Mouse (Mus musculus): ENCODE measurements around the gene Lyz1.
"Not testable (repeated sequence)": the region's sequence is repeated elsewhere in the genome, so short reads cannot be mapped to it uniquely, and the experiment has no call there.

Gene Lyz1

DNA sequence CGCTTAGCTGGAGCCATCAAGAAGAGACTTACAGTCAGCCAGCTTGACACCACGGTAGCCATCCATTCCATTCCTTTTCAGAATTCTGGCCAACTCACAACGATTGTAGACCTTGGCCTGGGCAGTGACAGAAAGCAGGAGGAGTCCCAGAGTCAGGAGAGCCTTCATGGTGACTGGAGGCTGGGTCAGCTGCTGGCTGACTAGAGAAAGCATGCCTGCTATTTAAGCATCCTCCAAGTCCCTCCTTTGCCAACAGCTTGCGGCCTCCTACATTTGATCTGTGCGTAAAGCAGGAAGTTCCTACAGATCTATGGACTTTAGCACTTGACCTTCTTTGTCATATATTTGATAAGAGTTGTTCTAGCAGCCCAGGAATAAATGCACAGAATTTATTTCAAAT is at the start of gene Lyz1:
TSS of gene Lyz1 (minus strand) at position 198 of the 400 bp plus-strand sequence.
- DNase-seq (ENCODE audit: low spot score) = no peak

DNA sequence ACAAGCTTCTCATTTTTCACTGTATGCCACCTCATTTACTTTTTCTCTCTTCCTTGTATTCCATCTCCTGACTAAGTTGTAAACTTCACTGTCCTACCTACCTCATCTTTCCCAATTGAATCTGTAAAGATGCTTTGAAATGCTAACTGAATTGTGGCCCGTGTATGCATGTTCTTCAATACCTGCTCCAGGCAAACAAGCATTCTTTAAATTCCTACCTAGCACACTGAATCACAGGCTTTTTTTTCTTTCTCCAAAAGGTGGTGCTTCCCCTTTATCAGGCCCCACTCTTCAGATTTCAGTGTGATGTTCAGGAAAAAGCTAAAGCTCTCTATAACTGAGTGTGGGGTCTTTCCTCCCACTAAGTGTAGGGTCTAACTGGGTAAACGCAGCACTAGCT is 49.7 kb upstream of the Lyz1 start:
- no peak for DNase-seq (ENCODE audit: low spot score)

DNA sequence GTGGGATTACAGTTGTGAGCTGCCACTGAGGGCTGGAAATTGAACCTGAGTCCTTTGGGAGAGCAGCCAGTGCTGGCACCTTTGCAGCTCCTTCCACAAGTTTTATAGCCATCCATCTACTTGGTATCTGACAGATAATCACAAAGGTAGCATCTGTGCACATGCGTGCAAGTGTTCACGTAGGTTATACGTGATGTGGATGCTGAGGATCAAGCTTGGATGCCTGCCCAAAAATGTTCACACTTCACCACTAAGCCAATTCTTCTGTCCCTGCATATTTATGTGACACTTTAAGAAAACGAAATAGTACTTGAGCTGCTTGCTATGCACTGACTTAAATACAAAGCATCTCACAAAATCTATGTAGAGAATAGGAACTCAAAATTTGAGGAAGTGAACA is 48.4 kb upstream of the Lyz1 start:
- DNase-seq (ENCODE audit: low spot score) = no peak

DNA sequence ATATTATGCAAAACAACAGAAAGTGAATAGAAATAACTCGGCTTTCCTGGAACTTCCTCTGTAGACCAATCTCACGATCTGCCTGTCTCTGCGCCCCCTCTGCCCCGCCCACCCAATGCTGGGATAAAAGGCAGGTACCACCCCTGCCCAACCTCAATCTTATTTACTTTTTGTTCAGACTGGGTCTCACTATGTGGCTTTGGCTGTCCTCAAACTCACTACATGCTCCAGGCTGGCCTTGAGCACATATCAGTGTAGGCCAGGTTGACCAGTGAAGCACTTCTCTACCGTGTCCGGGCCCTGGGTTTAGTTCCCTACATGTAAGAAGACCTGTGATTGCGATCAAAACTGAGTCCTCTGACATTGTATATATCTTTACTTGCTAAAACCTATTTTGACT is 46.6 kb upstream of the Lyz1 start:
- DNase-seq (ENCODE audit: low spot score) = no peak

DNA sequence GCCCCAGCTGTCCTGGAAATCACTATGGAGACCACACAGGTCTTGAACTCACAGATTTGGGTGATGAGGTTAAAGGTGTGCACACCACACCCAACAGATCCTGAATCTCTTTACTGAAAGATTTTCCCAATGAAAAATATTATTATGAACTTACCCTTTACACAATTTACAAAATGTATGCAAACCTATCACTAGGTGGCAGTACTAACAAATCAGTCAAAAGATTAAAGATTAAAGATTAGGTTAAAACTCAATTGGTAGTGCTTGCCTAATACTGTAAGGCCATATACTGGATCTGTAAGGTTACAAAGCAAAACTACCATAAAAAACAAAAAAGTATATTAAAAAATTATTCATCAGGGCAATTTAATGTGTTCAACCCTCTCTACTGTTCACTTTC is 45.3 kb upstream of the Lyz1 start:
- DNase-seq (ENCODE audit: low spot score) = no peak

DNA sequence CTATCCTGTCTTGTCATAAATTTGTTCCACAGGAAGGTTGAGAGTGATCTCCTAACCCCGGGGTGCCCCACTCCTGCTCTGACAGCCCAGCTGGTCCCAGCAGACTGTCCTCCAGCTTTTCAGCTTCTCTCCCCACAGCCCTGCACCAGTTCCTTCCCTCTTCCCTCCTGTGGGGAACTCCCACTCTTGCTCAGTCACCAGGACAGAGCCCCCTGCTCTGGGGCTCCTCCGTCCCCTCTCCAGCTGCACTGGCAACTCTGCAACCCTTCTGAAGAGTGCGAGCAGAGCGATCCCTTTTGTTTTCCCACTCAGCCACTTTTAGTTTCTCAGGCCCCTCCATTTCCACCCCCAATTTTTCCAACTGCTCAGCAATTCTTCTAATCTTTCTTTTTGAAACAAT is 43.0 kb upstream of the Lyz1 start:
- no peak for DNase-seq (ENCODE audit: low spot score)

DNA sequence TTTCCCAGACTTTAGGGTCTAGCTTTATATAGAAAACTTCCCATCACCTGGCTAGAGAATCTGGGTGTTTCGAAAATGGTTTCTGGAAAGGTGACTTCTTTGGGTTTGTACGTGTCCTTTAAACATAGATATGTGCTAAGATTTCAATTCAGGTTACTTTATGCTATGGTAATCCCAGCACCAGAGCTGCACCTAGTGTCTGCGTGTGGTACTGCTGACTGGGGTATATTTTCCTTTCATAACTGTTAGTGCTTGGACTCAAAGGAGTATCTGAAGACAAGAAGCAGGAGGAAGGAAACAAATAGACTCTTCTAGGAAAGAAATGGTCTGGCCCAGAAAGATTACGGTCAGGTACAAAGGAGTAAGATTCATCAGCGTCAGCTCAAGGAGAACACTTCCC is 37.9 kb upstream of the Lyz1 start:
- no peak for DNase-seq (ENCODE audit: low spot score)

DNA sequence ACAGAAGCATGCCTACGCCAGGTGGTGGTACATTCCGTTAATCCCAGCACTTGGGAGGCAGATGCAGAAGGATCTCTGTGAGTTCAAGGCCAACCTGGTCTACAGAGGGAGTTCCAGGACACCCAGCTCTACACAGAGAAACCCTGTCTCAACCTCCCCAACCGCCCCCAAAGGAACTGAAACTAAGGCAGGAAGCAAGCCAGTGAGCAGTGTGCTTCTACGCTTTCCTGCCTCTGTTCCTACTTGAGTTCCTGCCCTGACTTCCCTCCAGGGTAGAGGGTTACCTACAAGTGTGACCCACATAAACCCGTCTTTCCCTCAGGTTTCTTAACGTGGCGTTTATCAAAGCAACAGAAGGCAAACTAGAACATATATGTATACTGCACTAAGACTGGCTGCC is 31.1 kb upstream of the Lyz1 start:
- DNase-seq (ENCODE audit: low spot score) = no peak

DNA sequence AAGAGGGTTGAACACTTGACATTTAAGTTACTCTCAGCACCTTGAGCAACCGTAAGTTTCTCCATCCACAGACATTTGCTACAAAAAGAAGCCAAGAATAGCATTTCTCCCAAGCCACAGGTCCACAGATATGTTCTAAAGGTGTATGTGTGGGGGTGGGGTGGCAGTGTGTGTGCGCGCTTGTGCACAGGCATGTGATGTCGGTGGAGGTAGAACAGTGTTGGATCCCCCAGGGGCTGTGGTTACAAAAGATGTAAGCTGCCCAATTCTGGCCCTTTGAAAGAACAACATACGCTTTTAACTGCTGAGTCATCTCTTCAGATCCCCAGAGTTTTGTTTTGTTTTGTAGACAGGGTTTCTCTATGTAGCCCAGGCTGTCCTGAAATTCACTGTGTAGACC is 30.0 kb upstream of the Lyz1 start:
- DNase-seq (ENCODE audit: low spot score) = no peak

DNA sequence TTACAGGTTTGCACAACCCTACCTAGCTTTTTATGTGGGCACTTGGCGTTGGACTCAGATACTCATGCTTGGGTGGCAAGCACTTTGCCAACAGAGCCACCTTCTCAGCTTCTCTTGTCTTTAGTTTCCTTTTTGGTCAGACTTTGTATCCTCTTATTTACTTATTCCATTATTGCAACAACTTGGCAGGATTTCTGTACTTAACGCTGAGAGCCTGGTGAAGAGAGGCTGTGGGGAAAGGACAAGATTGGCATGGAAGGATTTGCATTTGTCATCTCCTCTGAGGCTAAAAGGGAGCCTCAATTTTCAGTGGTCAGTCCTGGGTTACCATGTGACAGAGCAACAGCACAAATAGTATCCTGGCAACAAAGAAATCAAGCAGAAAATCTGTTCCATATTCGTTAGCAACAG is 27.9 kb upstream of the Lyz1 start:
- no peak for DNase-seq (ENCODE audit: low spot score)

DNA sequence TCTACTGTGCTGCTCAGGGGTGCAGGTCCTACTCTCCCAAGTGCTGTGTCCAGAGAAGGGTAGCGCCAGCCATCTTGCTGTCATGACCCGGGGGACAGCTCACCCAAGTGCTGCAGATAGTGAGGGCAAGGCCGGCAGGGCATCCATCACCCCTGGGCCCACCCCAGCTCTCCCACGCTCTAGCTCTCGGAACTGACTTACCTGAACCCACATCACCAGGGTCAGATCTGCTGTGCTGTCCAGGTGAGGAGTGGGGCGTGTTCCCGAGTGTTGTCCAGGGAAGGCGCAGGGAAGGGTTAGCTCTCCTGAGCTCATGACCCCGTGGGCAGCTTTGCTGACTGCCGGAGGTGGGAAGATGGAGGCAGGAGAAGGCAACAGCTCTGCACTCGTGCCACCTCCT is 23.7 kb upstream of the Lyz1 start:
- no peak for DNase-seq (ENCODE audit: low spot score)

DNA sequence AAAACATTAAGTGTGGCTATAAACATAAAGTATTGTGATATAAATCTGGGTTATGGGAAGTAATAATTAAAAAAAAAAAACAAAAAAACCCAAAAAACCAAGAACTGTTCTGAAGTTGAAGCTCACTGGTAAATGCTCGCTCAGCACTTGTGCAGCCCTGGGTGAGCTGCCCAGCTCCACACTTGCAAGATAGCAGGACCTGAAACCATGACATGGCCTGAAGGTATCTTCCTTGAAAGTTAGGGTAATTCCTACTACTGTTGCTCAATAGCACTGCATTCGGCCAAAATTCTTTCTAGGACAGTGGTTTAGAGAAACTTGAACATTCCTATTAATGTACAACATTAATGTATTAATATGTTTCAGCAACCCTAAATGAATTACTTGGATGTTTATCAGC is 20.5 kb upstream of the Lyz1 start:
- no peak for DNase-seq (ENCODE audit: low spot score)

DNA sequence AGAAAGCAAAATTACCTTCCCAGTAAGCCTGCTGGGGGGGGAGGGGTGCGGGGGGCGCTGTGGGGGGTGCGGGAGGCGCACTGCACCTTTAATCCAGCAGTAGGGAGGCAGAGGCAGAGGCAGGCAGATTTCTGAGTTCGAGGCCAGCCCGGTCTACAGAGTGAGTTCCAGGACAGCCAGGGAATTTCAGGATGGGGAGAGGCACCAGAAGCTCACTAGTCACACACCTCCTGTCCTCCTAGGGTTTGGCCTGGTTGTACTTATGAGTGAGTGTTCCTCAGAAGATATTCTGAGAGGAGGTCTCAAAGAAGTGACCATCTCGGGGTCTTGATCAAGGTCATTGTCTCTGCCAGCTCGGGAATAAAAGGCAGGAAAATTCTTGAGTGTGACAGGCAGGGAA is 19.5 kb upstream of the Lyz1 start:
- no peak for DNase-seq (ENCODE audit: low spot score)

DNA sequence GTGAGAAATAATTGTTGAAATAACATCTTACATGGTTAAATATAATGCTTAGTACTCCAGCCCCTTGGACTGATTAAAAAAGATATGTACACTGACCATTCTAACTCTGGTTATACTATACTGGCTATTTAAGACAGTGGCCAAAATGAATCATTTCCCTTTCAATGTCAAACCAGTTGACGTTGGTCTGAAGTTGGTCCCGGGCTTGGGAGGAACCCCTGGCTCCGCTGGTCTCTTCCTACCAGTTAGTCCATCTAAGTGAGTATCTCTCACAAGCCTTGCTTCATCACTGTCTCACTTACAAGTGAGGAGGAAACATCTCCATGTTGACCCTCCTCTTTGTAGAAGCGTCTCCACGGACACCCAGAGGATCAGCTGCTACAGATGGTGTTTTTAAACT is 11.7 kb upstream of the Lyz1 start:
- DNase-seq (ENCODE audit: low spot score) = no peak

DNA sequence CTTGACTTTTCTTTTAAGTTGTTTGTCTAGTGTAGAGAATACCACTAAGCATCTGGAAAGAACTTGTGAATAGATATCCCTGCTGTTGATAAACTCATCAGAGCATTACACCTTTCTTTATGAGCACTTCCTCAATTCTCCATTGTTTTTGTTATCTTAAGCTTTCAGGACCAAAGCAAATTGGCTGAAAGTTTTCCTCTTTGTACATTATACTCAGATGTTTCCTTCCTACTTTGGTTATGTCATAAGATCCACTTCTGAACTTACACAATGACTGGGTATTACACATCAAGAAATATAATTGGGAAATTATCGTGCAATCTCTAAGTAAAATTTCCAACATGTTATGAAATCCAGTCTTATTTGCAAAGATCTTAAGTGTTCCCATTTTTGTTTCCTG is 9.0 kb upstream of the Lyz1 start:
- DNase-seq (ENCODE audit: low spot score) = no peak

DNA sequence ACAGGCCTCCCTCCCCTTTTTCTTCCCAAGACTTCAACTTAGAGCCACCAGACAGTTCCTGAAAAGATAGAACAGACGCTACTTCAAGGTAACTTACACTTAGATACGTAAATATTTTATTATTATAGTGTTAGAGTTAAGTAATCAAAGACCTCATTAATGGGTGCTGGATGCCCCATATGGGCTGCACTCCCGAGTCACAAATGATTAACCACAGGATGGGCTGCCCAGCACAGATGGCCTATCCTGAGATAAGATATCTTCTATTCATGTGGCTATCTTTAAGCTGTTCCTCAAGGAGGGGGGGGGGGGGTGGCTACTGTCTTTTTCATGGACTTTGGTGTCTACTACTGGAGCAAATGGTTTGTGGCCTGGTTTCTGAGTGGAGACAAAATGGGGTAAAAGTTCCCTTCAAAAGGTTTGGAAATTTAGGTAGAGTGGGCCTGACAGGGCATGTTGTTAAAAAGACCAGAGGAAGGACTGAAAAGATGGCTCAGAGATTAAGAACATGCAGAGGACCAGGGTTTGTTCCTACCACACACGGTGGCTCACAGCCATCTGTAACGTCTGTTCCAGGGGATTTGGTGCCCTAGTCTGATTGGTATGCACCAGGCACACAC is 7.3 kb upstream of the Lyz1 start:
- no peak for DNase-seq (ENCODE audit: low spot score)

DNA sequence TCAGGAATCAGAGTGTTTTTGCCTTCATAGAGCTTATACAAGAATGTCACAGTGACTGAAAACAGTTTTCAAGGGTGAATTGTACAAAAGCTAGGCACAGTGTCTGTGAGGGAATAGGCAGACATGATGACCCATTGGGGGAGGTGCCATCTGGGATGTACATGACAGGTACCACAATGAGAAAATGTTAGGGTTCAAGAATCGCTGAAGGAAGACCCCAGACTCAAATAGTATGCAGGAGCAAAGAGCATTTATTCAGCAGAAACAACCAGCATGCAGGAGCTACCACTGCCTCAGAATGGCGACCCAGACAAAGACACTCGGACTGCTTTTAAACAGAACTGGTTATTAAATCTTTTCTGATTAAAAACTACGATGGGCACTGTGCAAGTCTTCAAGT is 6.4 kb upstream of the Lyz1 start:
- no peak for DNase-seq (ENCODE audit: low spot score)

DNA sequence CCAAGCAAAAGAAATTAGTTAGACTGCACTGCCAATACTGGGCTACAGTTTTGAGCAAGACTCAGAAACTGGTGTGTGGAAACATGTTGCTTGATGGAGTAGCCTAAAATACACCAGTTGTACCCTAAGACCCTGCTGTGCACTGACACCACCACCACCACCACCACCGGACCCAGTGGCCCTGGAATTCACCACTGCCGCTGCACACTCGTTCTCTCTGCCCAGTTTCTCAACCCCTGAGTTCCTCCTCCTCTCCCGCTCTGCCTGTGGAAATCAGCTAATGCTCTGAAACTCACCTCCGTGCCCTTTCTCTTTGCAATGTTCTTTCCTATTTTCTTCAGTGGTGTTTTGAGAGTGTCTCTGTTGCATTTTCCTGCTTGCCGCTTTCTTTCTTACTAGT is 5.7 kb upstream of the Lyz1 start:
- DNase-seq (ENCODE audit: low spot score) = no peak

DNA sequence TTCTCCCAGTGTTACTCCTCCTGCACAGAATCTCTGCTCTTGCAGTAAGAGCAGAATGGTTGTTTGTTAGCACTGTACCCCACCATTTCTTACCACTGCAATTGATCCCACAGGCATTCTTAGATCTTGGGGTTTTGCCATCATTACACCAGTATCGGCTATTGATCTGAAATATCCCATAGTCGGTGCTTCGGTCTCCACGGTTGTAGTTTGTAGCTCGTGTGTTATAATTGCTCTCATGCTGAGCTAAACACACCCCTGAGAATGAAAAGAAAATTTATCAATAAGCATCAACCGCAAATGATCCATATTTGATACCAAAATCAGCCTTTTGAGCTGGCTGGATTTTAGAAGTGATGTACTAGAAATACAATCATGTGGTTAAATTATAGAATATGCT is 1.7 kb downstream of the Lyz1 start:
- not testable (repeated sequence) for DNase-seq (ENCODE audit: low spot score)

DNA sequence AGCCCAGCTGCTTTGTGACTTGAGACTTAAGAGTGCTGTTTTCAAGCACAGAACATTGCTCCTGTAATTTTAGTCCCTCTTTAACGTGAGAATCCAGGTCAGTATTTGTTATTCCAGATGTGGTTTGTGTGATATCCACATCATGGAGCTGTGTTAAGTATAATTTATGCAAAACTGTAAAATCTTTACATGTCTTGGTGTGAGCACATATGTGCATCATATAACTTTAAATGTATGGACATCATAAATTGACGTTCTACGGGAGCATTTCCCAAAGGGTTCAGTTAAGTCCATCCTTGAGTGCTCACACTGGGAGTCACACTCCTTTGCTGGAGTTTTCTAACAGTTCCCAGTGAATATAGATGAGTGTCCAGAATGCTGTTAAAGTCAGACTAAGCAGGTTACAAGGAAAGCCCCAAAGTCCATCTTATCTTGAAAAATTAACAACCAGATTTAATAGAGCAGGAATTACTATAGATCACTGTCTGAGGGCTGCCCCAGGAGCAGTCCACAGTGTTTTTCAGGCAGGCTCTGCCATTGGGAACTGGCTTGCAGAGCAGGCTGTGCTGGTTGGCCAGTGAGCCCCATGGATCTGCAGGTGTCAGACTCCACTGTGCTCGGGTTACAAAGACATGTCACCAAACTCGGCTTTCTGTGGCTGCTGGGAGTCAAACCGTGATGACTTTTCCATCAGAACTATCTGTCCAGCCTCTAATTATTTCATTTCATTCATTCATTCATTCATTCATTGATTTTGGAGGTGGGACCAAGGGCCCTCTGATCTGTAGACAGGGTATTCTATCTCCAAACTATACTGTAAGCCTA is 2.4 kb downstream of the Lyz1 start:
- DNase-seq (ENCODE audit: low spot score) = peak; percentile 21

DNA sequence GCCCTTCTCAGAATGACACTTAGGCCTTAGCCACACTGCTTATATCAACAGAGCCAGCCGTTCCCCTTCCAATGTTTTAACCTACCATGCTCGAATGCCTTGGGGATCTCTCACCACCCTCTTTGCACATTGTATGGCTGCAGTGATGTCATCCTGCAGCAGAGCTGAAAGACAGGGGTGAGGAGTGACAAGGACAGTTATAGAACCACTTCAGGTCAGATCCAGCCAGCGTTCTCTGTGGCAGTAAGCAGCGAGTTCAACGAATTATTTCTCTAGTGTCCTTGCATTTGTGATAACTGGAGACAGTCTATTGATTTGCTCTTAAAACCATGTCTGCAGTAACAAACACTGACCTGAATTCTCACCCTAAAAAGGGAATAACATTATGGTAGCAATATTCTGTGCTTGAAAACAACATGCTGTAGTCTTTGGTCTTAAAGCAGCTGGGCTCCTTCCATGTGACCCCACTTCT is 3.6 kb downstream of the Lyz1 start:
- not testable (repeated sequence) for DNase-seq (ENCODE audit: low spot score)

DNA sequence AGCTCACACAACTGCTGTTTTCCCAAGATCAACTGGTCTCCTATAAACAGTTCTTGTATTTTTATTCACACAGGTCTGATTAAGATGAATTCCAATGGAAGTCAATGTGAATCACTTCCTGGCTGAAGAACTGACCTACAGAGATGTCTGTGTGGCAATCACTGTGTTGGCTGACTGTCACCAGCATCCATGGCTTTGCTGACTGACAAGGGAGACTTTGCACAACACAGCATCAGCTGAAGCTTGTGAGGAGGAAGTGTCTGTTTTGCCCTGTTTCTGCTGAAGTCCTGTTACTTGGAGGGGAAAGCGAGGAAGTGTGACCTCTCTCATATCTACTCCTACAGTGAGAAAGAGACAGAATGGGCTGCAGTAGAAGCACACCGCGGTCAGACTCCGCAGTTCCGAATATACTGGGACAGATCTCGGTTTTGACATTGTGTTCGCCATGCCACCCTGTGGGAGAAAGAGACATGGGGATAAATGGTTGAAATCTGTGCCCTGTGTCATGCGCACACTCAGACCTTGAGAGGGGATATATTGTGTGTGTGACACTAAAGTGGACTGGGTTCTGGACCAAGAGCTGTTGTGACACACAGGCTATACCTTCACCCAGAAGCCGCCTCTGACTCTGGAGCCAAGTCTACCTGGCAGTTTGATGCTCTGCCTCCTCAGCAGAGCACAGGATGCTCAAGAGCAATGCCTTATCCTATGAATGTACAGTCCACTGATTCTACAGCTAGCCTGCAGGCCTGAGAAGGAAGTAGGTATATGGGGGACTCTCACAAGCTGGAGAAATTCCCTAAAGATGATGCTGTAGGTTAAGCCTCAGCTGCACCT is 4.3 kb downstream of the Lyz1 start:
- no peak for DNase-seq (ENCODE audit: low spot score)

Measured in embryo, embryonic 10 days (tissue).